Mouse (Mus musculus): ENCODE results near the gene Skap1.

GRCm38 (mm10) chr11:96703813-96704212, 239.4 kb downstream of the Skap1 start:
- TF ChIP-seq POLR2A (IDR thresholded peaks at IDR 0.05; ENCODE audit: insufficient read length, low read depth): no peak
- TF ChIP-seq E2F4 (IDR thresholded peaks at IDR 0.05; ENCODE audit: insufficient read depth): no peak
- no peak for TF ChIP-seq POLR2AphosphoS2 (IDR thresholded peaks at IDR 0.05; ENCODE audit: insufficient read length, low read depth)
